Mouse (Mus musculus) ovary, postnatal 10 days (tissue): Measurements from ENCODE around the gene Sema4c.

Source experiments
- DNase-seq: peaks from one replicate; pipeline ENCODE4 v3.0.0; 2022; ENCODE audit warnings: low spot score

Gene Sema4c

DNA sequence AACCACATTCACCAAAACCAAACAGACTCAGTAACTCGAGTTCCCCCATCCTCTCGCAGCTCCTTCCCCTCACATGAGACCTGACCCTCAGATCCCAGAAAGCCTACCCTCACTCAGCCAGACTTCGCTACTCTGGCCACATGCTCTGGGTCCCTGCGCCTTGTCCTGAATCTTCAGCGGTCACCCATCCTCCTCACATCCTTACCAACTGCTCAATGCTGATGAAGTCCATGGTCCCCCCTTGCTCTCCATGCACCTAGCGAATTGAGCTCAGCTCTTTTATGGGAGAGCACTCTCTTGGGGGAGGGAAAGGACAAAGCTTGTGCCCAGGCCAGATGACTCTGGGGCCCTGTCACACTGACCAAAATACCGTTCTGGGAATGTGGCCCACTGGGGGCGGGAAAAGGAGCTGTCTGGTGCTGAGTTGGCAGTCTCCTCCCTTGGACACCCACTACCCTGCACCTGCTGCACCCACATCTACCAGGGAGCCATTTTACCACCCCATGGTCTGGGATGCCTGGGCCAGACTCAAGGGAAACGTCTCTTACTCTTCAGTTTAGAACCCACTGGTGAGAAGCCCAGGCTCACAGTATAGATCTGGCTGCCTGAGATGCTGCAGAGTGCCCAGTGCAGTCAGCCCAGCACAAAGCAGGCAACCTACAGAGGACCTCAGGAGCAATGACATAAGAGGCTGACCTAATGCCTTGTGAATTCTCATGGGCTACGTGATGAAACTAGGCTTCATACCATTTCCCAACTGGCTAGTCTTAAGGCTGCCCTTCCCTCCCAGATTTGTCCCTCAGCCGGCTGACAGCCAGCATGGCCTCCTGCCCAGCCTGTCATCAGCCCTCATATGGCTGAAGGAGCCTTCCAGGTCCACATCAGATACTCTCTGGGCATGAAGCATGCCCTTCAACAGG is 22.4 kb downstream of the Sema4c start:
- no peak for DNase-seq

DNA sequence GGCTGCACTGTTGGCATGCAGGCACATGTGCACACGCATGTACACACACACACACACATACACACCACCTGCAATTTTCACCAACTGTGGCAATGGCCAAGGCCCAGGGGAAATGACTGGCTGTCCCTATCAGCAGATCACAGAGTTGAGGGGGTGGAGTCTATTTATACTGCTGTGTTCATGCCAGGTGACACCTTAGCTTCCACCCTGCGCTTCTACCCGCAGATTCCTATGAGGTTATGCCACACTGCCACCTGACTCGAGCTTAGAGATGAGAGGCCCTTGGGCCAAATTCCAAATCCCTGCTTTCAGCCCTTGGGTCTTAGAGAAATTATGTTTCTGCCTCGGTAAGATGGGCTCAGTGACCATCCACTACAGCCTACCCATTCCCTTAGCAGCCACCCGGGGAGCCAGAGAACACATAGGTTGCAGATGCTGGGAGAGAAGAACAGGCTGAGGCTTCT is 23.5 kb downstream of the Sema4c start:
- no peak for DNase-seq

DNA sequence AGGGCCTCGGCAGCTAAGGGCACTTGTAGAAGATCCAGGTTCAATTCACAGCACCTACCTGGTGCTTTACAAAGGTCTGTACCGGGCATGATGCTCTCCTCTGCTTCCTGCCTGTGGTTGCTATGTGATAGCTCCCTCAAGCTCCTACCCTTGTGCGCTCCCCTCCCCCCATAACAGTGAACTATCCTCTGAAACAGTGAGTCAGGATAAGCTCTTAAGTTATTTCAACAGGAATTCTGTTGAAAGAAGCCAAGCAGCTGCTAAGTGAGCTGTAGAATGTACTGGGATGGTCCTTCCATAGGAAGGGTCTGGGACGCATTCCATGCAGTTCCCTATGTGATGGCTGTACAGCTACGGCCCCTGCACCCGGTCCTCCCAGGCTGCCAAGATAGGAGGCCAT is 24.6 kb downstream of the Sema4c start:
- no peak for DNase-seq

DNA sequence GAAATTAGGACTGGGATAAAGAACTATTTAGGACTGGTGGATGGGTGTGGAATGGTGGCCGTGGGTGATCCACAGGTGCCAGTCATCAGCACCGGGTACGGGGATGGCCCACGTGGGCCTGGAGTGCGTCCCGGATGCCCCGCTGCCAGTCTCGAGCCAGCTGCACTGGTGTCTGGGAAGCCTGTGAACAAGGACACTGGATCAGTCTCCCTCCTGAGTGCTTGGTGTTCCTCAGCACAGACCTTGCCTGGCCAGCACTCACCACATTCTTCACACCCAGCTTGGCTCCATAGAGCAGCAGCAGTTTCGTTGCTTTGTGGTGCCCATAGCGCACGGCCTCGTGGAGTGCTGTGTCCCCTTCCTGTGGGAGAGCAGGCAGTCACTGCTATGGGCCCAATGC is 26.7 kb downstream of the Sema4c start:
- no peak for DNase-seq

DNA sequence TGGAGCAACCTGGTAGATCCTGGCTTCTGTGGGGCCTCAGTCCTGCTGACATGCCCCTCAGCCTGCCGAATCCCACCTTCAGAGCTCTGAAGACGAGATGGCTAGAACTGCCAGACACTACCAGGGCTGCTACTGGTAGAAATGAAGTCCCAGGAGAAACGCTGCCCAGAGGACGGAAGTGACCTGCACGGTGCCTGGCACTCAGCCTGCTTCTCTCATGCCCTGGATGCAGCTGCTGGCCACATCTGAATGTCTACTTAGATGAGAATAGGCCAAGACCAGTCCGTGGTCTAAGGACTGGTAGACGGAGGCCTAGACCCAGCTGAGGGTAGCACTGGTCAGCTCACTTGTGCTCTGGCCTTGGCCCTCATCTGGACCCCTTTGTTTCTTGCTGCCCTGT is 27.2 kb downstream of the Sema4c start:
- DNase-seq, result no peak

DNA sequence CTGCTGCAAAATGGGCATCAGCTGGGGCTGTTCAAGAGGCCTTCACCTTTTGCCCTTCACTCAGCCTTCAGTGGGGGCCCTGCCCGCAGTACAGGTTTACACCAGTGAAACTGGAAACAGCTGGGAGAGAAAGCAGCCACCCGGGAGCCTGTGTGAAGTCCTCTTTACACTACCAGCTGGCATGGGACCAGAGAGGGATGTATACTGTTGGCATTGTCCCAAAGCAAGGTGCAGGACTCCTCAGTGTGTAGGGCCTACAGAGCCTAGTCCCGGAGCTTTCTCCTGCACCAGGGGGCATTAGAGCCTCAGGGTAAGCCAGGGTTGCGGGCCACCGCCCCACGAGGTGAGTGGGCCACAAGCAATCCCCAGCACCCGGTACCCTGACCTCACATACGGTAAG is 27.7 kb downstream of the Sema4c start:
- no peak for DNase-seq

DNA sequence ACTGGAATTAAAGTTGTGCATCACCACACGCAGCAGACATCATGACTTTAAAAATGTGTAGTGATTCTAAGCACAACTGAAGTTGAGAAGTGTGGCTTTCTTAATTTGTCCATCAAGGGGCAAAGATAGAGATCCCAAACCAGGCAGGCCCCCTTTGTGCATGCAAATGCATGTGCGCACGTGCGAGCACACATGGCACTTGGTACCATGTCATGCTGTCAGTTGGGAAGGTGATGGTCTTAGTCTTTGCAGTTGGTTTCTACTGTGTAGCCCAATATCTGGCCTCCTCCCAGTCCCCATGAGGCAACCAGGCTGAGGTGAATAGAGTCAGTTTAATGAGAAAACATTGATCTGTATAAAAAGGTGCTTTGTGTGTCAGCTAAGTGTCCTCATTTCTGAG is 28.3 kb downstream of the Sema4c start:
- DNase-seq, result no peak

DNA sequence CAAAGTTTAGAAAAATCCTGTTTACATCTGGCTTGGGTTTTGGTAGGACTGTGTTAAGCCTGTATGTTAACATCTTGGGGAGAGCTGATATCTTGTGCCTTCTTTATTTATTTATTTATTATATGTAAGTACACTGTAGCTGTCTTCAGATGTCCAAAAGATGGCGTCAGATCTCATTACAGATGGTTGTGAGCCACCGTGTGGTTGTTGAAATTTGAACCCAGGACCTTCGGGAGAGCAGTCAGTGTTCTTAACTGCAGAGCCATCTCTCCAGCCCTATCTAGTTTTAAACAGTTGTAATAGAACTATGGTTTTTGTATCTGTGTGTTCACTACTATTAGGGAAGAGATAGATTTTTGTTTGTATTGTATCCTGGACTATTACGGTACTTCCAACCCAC is 28.9 kb downstream of the Sema4c start:
- no peak for DNase-seq

DNA sequence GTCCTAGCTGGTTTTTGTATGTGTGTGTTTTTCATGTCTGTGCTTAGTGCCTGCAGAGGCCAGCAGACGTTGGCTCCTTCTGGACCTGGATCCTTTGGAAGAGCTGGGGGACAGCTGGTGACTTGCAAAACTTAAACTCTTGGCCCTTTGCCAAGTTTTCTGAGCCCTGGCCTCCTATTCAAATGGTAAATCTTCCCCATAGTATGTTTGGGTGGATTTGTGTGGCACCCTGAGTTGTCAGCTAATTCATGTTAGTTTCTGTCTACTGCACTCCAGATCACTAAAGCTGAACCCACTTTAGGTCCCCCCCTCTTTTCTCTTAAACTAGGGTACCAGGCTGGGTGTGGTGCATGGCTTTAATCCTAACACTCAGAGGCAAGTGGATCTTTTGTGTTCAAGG is 29.8 kb downstream of the Sema4c start:
- no peak for DNase-seq

DNA sequence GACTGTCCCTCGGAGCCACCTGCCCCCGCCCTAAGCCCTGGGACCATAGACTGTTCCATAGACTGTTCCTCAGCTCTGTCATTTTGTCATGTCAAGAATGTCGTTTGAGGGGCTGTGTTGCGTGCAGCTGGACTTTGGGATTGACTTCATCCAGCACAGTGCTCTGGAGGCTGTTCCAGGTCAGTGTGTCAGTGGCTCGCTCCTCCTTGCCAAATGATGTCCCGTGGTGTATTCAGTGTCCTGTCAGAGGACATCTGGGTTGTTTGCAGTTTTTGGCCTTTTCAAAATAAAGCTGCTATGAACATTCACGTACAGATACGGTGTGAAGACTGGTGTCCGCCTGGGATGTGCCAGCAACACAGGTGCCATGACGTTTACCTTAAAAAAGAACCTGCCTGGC is 31.2 kb downstream of the Sema4c start:
- DNase-seq, result no peak

DNA sequence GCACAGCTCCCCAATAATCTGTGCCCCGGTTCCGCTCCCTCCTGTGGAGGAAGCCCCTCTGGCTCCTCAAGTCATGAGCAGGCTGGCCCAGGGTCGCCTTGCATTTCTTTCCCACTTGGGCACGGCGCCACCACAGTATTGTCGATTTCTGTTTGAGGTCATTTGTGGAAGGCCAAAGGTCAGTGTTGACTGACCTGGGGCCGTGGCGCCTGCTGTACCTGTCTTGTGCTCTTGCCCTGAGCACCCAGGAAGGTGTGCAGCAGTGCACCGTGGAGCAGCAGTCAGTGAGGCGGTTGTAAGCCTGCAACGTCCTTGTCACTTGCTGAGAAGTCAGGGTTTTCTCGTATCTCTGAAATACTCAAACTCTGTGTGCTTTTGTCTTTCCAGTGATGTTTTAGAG is 32.4 kb downstream of the Sema4c start:
- DNase-seq, result no peak

DNA sequence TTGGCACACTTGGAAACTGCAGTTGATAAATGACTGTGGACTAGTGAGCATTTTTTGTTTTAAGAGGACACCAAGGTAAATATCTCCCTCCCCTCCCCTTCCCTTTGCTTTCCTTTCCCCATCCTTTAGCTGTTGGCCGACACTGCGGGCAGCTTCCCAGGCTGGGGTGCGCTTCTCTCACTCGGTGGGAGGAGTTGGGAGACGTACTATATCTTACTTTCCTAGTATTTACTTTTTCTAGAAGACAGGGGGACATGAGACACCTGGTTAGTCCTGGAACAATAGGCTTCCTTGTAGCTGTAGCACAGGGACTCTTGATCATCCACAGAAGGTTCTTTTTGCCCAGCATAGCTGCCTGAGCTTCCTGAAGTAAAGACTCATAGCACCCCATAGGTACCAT is 34.1 kb downstream of the Sema4c start:
- no peak for DNase-seq

DNA sequence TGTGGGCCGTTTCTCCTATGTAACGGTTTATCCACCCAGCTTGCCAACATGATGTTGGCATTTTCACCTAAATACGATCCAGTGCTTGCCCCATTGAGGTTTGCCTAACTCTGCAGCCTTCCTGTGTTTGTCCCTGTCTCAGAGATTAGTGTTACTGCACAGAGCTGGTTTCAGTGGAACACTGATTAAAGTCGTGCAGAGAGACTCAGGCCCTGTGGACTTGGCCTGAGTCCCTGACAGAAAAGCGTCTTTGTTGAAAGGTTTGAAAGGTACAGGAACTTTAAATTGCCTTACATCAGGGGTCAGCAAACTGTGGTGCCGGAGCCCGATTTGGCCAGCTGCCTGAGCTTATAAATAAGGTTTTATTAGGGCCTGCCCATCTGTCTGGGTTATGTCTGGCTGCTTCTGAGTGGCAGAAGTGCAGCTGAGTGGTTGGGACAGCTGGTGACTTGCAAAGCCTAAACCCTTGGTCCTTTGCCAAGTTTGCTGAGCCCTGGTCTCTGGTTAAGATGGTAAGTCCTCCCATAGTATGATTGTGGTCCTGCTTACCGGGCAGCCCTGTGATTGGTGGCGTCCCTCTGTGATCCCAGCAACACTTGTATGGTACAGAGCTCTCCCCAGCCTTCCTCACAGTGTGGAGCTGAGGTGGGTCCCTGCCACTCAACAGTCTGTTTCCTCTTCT is 34.7 kb downstream of the Sema4c start:
- DNase-seq, result no peak

DNA sequence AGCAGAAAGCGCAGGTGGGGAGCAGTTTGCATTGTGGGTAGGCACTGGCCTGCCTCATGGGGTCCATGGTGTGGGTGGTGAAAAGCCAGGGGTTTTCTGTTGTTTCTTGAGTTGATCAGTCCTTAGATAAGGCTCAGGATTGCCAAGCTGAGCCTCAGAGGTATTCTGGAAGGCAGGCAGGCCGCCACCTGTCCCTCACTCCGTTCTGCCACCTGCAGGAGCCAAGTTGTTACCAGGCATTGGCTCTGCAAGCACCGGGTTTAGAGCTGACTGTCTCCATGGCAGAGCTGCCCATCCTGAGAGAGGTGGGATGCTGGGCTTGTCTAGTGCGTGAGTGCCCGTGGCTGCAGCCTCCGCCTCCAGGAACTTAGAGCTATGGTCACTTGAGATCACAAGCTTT is 35.9 kb downstream of the Sema4c start:
- DNase-seq, result no peak

DNA sequence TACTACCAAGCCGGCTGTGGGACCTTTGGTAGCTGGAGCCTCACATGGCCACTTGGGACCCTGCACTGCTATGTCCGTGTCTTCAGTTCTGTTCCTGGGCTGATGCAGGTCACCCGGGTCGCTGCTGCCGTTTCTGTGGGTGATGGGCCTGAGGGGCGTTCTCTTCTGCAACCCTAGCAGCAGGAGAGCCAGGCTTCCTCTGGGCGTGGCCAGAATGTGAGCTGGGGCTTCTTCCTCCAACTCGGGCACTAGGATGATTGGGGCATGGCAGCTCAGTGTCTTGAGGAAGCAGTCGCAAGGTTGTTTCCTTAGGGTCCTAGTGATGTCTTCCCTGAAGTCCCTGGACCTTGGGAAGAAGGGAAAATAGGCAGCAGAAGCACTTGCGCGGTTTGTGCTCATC is 38.5 kb downstream of the Sema4c start:
- no peak for DNase-seq

DNA sequence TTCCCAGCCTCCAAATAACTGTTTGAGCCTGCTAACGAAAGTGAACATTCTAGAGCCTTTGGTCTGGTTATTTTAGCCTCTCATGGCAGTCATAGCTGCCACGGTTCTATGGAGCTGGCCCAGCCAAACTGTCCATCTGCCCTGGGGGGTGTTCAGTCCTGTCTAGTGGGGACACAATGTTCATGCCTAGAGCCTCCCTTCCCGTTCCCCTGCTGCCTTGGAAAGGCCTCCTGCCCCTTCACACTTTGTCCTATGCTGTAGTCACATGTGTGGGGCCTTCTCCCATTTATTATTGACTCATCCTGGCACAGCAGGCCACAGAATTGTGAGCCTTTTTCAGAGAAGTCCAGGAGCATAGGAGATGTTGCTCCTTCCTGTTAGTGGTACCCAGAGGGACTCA is 39.9 kb downstream of the Sema4c start:
- DNase-seq, result no peak

DNA sequence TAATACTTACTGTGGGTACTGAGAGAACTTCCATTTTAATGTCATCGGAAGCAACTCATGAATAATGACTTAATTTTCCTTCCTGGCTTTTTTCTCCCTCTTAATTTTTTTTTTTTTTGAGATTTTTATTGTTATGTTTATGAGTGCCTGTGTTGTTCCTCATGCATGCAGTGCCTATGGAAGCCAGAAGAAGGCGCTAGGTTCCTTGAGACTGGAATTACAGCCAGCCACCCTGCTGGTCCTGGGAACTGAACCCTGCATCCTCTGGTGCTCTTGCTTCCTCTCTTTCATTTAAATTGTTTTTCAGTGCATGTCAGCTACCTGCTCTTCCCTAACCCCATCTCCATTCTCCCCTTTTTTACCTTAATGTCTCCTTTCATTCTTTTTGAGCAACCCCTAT is 44.4 kb downstream of the Sema4c start:
- no peak for DNase-seq

DNA sequence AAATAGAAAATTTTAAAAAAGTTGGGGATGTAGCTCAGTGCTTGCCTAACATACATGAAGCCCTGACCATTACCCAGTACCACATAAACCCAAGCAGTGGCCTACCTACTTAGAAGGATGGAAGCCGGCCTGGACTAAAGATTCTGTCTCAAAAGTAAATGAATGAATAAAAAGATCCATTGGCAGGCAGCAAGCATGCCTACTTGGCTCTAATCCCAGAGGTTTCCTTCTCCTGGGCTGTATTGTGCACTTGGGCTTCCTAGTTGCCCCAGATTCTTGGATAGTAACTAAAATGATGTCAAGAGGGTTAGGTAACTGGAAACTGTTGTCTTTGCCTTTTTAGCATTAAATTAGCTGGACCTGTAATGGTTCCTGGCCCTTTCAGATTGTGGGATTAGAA is 44.8 kb downstream of the Sema4c start:
- DNase-seq, result no peak

DNA sequence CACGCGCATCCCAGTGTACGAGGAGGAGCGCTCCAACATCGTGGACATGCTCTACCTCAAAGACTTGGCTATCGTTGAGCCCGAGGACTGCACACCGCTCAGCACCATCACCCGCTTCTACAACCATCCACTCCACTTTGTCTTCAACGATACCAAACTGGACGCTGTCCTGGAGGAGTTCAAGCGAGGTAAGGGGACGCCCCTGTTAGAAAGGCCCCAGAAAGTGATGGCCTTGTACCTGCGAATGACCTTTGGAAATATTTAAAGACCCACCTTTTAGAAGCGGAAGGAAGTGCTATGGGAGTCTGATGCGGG is 45.2 kb downstream of the Sema4c start:
- DNase-seq, result no peak

DNA sequence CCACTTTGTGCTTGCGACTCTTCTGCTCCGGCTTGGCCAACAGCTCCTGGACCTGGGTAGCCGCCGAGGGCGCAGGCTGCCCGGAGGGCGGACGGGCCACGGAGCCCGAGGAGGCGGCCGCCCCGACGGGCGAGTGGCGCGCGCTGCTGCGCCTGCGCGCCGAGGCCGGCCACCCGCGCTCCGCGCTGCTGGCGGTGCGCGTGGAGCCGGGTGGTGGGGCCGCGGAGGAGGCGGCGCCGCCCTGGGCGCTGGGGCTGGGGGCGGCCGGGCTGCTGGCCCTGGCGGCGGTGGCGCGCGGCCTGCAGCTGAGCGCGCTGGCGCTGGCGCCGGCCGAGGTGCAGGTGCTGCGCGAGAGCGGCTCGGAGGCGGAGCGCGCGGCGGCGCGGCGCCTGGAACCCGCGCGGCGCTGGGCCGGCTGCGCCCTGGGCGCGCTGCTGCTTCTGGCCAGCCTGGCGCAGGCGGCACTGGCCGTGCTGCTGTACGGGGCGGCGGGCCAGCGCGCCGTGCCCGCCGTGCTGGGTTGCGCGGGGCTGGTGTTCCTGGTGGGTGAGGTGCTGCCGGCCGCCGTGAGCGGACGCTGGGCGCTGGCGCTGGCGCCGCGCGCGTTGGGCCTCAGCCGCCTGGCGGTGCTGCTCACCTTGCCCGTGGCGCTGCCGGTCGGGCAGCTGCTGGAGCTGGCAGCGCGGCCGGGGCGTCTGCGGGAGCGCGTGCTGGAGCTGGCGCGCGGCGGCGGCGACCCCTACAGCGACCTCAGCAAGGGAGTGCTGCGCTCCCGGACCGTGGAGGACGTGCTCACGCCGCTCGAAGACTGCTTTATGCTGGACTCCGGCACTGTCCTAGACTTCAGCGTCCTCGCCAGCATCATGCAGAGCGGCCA is 45.8 kb downstream of the Sema4c start:
- DNase-seq, result no peak

DNA sequence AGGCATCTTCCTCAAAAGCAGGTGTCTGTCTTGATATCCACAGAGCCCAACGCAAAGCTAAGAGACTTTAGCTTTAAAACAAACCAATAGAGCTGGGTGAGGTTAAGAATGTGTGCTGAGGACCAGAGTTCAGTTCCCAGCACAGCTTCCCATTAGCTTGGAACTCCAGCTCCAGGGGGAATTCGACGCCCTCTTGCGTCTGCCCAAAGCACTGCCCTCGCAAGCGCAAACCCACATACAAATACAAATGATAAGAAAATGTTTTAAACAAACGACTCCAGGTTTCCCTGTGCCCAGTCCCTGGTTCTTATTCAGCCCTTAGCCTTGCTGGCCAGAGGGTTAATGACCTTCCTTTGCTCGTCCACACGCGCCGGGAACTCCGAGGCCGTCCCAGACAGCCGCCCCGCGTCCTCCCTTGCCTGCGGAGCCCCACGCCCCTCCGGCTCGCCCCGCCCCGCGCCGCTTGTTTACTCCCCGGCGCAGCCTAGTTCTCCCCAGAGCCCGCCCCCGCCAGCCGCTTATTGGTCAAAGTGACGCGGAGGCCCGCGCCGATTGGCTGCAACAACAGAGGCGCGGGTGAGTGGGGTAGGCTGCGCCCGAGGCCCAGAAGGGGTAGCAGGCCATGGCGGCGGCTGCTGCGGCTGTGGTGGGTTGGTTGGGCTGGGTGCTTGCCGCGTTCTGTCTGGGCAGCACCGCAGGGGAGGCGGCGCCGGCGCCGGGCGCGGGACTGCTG is 46.7 kb downstream of the Sema4c start, which contains the start of gene Cnnm3:
Gene Cnnm3 (plus strand): TSS at position 579 of the 733 bp plus-strand sequence.
- peak; percentile 100 for DNase-seq

DNA sequence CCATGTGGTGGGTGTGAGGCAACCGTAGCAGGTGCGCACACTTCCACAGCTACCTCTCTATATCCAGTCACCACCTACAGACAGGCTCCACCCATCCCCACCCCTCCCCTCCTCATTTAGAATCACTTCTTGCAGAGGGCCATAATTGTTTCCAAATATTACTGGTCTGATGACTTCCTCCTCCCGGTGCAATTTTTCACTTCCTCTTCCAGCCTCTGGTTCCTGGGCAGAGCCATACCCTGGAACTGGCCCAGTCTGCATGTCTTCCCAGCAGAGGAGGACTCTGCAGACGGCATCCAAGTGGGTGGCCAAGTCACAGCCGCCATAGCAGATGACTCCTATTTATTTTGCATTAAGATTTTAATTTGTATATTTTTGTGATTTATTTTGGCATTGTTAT is 49.9 kb downstream of the Sema4c start:
- DNase-seq, result no peak
